Mouse (Mus musculus) ES-Bruce4 (cell line): ENCODE results near the gene Olfr984.

ENCODE experiments used
- CTCF ChIP-seq: IDR thresholded peaks from one replicate; pipeline ENCODE4 v1.8.1; 2011; ENCODE audit warnings: low read depth, low read length
- POLR2A ChIP-seq: IDR thresholded peaks from one replicate; pipeline ENCODE4 v1.8.1; 2011; ENCODE audit warnings: low read length; ENCODE audit not compliant: insufficient read depth

- no peak for TF ChIP-seq CTCF
- no peak for TF ChIP-seq POLR2A
Measured at GRCm38 (mm10) chr9:40094769-40095168, 19.2 kb downstream of the Olfr984 start.
